Mouse (Mus musculus) large intestine, adult 2 months (tissue): ENCODE measurements around the gene Gabpb2. TPM values are rescaled to one million over a fixed set of nuclear protein-coding genes. Genes with fewer than 3 reads are reported as not detected.
"Not testable (repeated sequence)": the region's sequence is repeated elsewhere in the genome, so short reads cannot be mapped to it uniquely, and the experiment has no call there.

Experiments used
- DNase-seq: peaks from one replicate; pipeline ENCODE4 v3.0.0-alpha.2; 2012; ENCODE audit warnings: low read depth, low spot score
- WGBS: fragments of 180-500 bp; shearing (Covaris S2); methylation state at CpG from one replicate; pipeline ENCODE4 v1.1.7; 2018; 5-methylcytosine and 5-hydroxymethylcytosine counted together
- polyA plus RNA-seq: library from polyadenylated mRNA; depleted of rRNA; stranded (reverse); fragments of >200 nt; gene quantifications from 2 replicates; pipeline ENCODE4 v1.2.3, GENCODE M21; 2012

Gene Gabpb2
- polyA plus RNA-seq, 1 experiment, result 9.2 TPM

- no peak for DNase-seq
- WGBS, result 84% methylated on average over 16 of the region's 16 CpGs
Observed at GRCm38 (mm10) chr3:95233303-95233980, 15.7 kb upstream of the Gabpb2 start.

- WGBS, result 46% methylated on average over 7 of the region's 7 CpGs
- DNase-seq, result no peak
Observed at GRCm38 (mm10) chr3:95232771-95233170, 15.1 kb upstream of the Gabpb2 start.

- WGBS, result 51% methylated on average over 13 of the region's 13 CpGs
- no peak for DNase-seq
Observed at GRCm38 (mm10) chr3:95231298-95232221, 13.8 kb upstream of the Gabpb2 start, which contains the start of gene Mllt11. TSS of gene Mllt11 (minus strand) at chr3:95232171.

- WGBS, result 14% methylated on average over 8 of the region's 8 CpGs
- DNase-seq, result no peak
Observed at GRCm38 (mm10) chr3:95230495-95231297, 13.0 kb upstream of the Gabpb2 start.

- peak; percentile 78 for DNase-seq
- under 1% methylated on average over 13 of the region's 13 CpGs for WGBS
Observed at GRCm38 (mm10) chr3:95229781-95230494, 12.2 kb upstream of the Gabpb2 start.

GRCm38 (mm10) chr3:95228894-95229780 lies 11.4 kb upstream of the Gabpb2 start:
- DNase-seq, result no peak
- under 1% methylated on average over 43 of the region's 43 CpGs for WGBS

- under 1% methylated on average over 63 of the region's 64 CpGs for WGBS
- no peak for DNase-seq
Observed at GRCm38 (mm10) chr3:95228148-95228893, 10.6 kb upstream of the Gabpb2 start, which contains the start of gene Cdc42se1. TSS of gene Cdc42se1 (plus strand) at chr3:95228732.

- WGBS, result 16% methylated on average over 1 of the region's 1 CpGs
- no peak for DNase-seq
Observed at GRCm38 (mm10) chr3:95227214-95227613, 9.5 kb upstream of the Gabpb2 start.

GRCm38 (mm10) chr3:95224295-95224694 lies 6.6 kb upstream of the Gabpb2 start:
- no peak for DNase-seq
- 31% methylated on average over 6 of the region's 6 CpGs for WGBS

GRCm38 (mm10) chr3:95223041-95223440 lies 5.3 kb upstream of the Gabpb2 start:
- WGBS, result 61% methylated on average over 2 of the region's 2 CpGs

GRCm38 (mm10) chr3:95218466-95219137 lies 886 bp upstream of the Gabpb2 start:
- 70% methylated on average over 6 of the region's 6 CpGs for WGBS
- DNase-seq, result no peak

More at GRCm38 (mm10) chr3:95223041-95223440, 5.3 kb upstream of the Gabpb2 start:
- DNase-seq, result no peak

GRCm38 (mm10) chr3:95216655-95217254 lies 961 bp downstream of the Gabpb2 start:
- WGBS, result 2% methylated on average over 4 of the region's 4 CpGs
- no peak for DNase-seq

GRCm38 (mm10) chr3:95213609-95213975 lies 4.1 kb downstream of the Gabpb2 start:
- DNase-seq, result no peak
- 96% methylated on average over 1 of the region's 1 CpGs for WGBS

GRCm38 (mm10) chr3:95212889-95213608 lies 4.7 kb downstream of the Gabpb2 start:
- 85% methylated on average over 10 of the region's 10 CpGs for WGBS
- not testable (repeated sequence) for DNase-seq

- 58% methylated on average over 2 of the region's 2 CpGs for WGBS
- no peak for DNase-seq
Observed at GRCm38 (mm10) chr3:95210585-95210984, 7.1 kb downstream of the Gabpb2 start.

- no peak for DNase-seq
- 76% methylated on average over 4 of the region's 4 CpGs for WGBS
Observed at GRCm38 (mm10) chr3:95208286-95208685, 9.4 kb downstream of the Gabpb2 start.
